Mouse (Mus musculus) bone marrow macrophage, adult 2 months (primary cell): ENCODE data around the gene Pawr.

Experiments
- CTCF ChIP-seq: IDR thresholded peaks from 2 replicates; pipeline ENCODE4 v1.5.1; 2012; ENCODE audit warnings: low read depth, mild to moderate bottlenecking, low read length, moderate library complexity
- POLR2A ChIP-seq: IDR thresholded peaks from 2 replicates; pipeline ENCODE4 v1.6.1; 2012; ENCODE audit warnings: mild to moderate bottlenecking, low read depth, low read length, borderline replicate concordance

GRCm38 (mm10) chr10:108385480-108385955 lies 53.6 kb downstream of the Pawr start:
- TF ChIP-seq CTCF (no peak), POLR2A (no peak)
